Mouse (Mus musculus): ENCODE data around the gene Ankrd23. TPM values are rescaled to one million over a fixed set of nuclear protein-coding genes. Genes with fewer than 3 reads are reported as not detected.

The Ankrd23 gene
- polyA plus RNA-seq, 2 experiments, result 11.6 to 27.4 TPM

DNA sequence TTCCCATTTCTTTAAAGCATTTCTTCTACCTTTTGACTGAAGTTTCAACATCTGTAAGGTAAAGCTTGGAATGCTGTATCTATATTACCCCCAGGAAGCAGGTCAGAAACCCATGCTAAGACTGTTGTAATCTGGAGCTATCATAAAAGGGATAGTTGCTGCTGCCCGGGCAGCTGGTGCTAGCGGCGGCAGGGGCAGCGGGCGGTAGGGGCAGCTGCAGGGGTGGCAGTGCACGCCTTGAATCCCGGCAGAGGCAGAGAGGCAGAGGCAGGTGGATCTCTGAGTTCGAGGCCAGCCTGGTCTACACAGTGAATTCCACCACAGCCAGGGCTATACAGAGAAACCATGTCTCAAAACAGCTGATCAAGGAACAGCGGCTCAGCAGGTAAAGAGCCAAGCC is 6.2 kb upstream of the Ankrd23 start:
- peaks cover 40% of the 10 kb centered on the region for H3K36me3 ChIP-seq (ENCODE audit: control insufficient read depth, insufficient read depth, low read length)
- H3K4me3 ChIP-seq (replicated peaks; ENCODE audit: low read length), result no peak overlapping the region
- DNase-seq (ENCODE audit: low spot score), result no peak
- no peaks in the 10 kb centered on the region for H3K9me3 ChIP-seq (ENCODE audit: control insufficient read depth, low read length)
- 94% methylated on average over 9 of the region's 9 CpGs for WGBS
- H3K4me2 ChIP-seq (replicated peaks; ENCODE audit: low read depth, low read length, severe bottlenecking), result no peak overlapping the region
- TF ChIP-seq POLR2A (IDR thresholded peaks at IDR 0.05; ENCODE audit: borderline replicate concordance, extremely low read depth, insufficient read depth, insufficient read length), result no peak
- ATAC-seq (ENCODE audit: low FRiP score, low read depth), result no peak
- no peak overlapping the region for H3K9ac ChIP-seq (ENCODE audit: low read depth, low read length, severe bottlenecking)
- peaks cover 4% of the 10 kb centered on the region; the same call in 1 of the 2 replicates for H3K4me1 ChIP-seq (ENCODE audit: control insufficient read depth, insufficient read depth, low read length)
- no peaks in the 10 kb centered on the region for H3K27me3 ChIP-seq (ENCODE audit: control insufficient read depth, insufficient read depth, low read length)
- H3K27ac ChIP-seq (replicated peaks; ENCODE audit: low read depth, low read length), result no peak overlapping the region

- Histone ChIP-seq H3K36me3 (ENCODE audit: control insufficient read depth, insufficient read depth, low read length) (peaks cover 40% of the 10 kb centered on the region), H3K4me1 (ENCODE audit: control insufficient read depth, insufficient read depth, low read length) (no peaks in the 10 kb centered on the region), H3K9ac (ENCODE audit: low read depth, low read length, severe bottlenecking) (no peak overlapping the region), H3K27me3 (ENCODE audit: control insufficient read depth, insufficient read depth, low read length) (no peaks in the 10 kb centered on the region), H3K9me3 (ENCODE audit: control insufficient read depth, low read length) (no peaks in the 10 kb centered on the region), H3K4me3 (replicated peaks; ENCODE audit: low read length) (no peak overlapping the region), H3K4me2 (replicated peaks; ENCODE audit: low read depth, low read length, severe bottlenecking) (no peak overlapping the region), H3K27ac (replicated peaks; ENCODE audit: low read depth, low read length) (no peak overlapping the region)
- 98% methylated on average over 16 of the region's 16 CpGs for WGBS
- no peak for DNase-seq (ENCODE audit: low spot score)
- ATAC-seq (ENCODE audit: low FRiP score, low read depth), result no peak
- no peak for TF ChIP-seq POLR2A (IDR thresholded peaks at IDR 0.05; ENCODE audit: borderline replicate concordance, extremely low read depth, insufficient read depth, insufficient read length)
Measured at GRCm38 (mm10) chr1:36541844-36542243, 5.2 kb upstream of the Ankrd23 start.

GRCm38 (mm10) chr1:36540807-36541206 is 4.1 kb upstream of the Ankrd23 start:
- peaks cover 40% of the 10 kb centered on the region for H3K36me3 ChIP-seq (ENCODE audit: control insufficient read depth, insufficient read depth, low read length)
- 91% methylated on average over 12 of the region's 12 CpGs for WGBS
- H3K4me3 ChIP-seq (replicated peaks; ENCODE audit: low read length), result no peak overlapping the region
- no peak overlapping the region for H3K27ac ChIP-seq (replicated peaks; ENCODE audit: low read depth, low read length)
- no peaks in the 10 kb centered on the region for H3K4me1 ChIP-seq (ENCODE audit: control insufficient read depth, insufficient read depth, low read length)
- H3K4me2 ChIP-seq (replicated peaks; ENCODE audit: low read depth, low read length, severe bottlenecking), result no peak overlapping the region
- DNase-seq (ENCODE audit: low spot score) (no peak), ATAC-seq (ENCODE audit: low FRiP score, low read depth) (no peak)
- no peaks in the 10 kb centered on the region for H3K27me3 ChIP-seq (ENCODE audit: control insufficient read depth, insufficient read depth, low read length)
- H3K9me3 ChIP-seq (ENCODE audit: control insufficient read depth, low read length), result no peaks in the 10 kb centered on the region
- TF ChIP-seq POLR2A (IDR thresholded peaks at IDR 0.05; ENCODE audit: borderline replicate concordance, extremely low read depth, insufficient read depth, insufficient read length), result no peak
- H3K9ac ChIP-seq (ENCODE audit: low read depth, low read length, severe bottlenecking), result no peak overlapping the region

- peak; percentile 48 for ATAC-seq (ENCODE audit: low FRiP score, low read depth)
- no peak for DNase-seq (ENCODE audit: low spot score)
Measured at GRCm38 (mm10) chr1:36540132-36540531, 3.4 kb upstream of the Ankrd23 start.

GRCm38 (mm10) chr1:36539186-36539585 is 2.5 kb upstream of the Ankrd23 start, which contains the start of gene Gm42417:
Gm42417 (minus strand) TSS chr1:36539429.
- ATAC-seq (ENCODE audit: low FRiP score, low read depth), result no peak
- peaks cover 40% of the 10 kb centered on the region for H3K36me3 ChIP-seq (ENCODE audit: control insufficient read depth, insufficient read depth, low read length)
- no peak within 1 kb of the TSS for H3K4me2 ChIP-seq (replicated peaks; ENCODE audit: low read depth, low read length, severe bottlenecking)
- H3K9ac ChIP-seq (ENCODE audit: low read depth, low read length, severe bottlenecking), result no peak within 1 kb of the TSS
- WGBS, result 48% methylated on average over 9 of the region's 9 CpGs
- no peaks in the 10 kb centered on the region for H3K4me1 ChIP-seq (ENCODE audit: control insufficient read depth, insufficient read depth, low read length)
- H3K4me3 ChIP-seq (replicated peaks; ENCODE audit: low read length), result no peak within 1 kb of the TSS
- no peaks in the 10 kb centered on the region for H3K27me3 ChIP-seq (ENCODE audit: control insufficient read depth, insufficient read depth, low read length)
- DNase-seq (ENCODE audit: low spot score), result no peak
- TF ChIP-seq POLR2A (IDR thresholded peaks at IDR 0.05; ENCODE audit: borderline replicate concordance, extremely low read depth, insufficient read depth, insufficient read length), result no peak
- H3K9me3 ChIP-seq (ENCODE audit: control insufficient read depth, low read length), result no peaks in the 10 kb centered on the region
- H3K27ac ChIP-seq (replicated peaks; ENCODE audit: low read depth, low read length), result no peak within 1 kb of the TSS

More at GRCm38 (mm10) chr1:36540132-36540531, 3.4 kb upstream of the Ankrd23 start:
- WGBS, result 87% methylated on average over 11 of the region's 11 CpGs
- H3K27me3 ChIP-seq (ENCODE audit: control insufficient read depth, insufficient read depth, low read length), result no peaks in the 10 kb centered on the region
- peaks cover 40% of the 10 kb centered on the region for H3K36me3 ChIP-seq (ENCODE audit: control insufficient read depth, insufficient read depth, low read length)
- H3K9me3 ChIP-seq (ENCODE audit: control insufficient read depth, low read length), result no peaks in the 10 kb centered on the region
- no peak overlapping the region for H3K4me3 ChIP-seq (replicated peaks; ENCODE audit: low read length)
- no peak overlapping the region for H3K27ac ChIP-seq (replicated peaks; ENCODE audit: low read depth, low read length)
- H3K4me2 ChIP-seq (replicated peaks; ENCODE audit: low read depth, low read length, severe bottlenecking), result no peak overlapping the region
- H3K4me1 ChIP-seq (ENCODE audit: control insufficient read depth, insufficient read depth, low read length), result no peaks in the 10 kb centered on the region
- H3K9ac ChIP-seq (ENCODE audit: low read depth, low read length, severe bottlenecking), result no peak overlapping the region
- TF ChIP-seq POLR2A (IDR thresholded peaks at IDR 0.05; ENCODE audit: borderline replicate concordance, extremely low read depth, insufficient read depth, insufficient read length), result no peak

DNA sequence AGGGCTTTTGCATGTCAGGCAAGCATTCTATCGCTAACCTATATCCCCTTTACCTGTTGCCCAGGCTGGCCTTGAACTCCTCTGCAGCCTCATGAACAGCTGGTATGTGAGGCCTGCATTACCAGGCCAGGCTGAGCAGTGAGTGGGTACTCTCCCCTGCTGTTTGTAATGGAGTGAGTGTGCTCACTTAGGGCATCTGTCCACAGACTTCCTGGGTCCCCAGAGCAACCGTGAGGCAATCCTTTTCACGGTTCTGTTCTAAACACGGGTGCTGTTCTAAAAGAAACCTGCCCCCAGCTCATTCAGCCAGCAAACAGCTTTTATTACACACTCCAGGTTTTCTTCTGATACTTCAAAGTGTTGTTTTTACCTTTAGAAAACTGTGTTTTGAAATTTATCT is 2.0 kb upstream of the Ankrd23 start:
- no peaks in the 10 kb centered on the region for H3K4me1 ChIP-seq (ENCODE audit: control insufficient read depth, insufficient read depth, low read length)
- H3K27ac ChIP-seq (replicated peaks; ENCODE audit: low read depth, low read length), result no peak overlapping the region
- DNase-seq (ENCODE audit: low spot score) (no peak), ATAC-seq (ENCODE audit: low FRiP score, low read depth) (no peak)
- WGBS, result 89% methylated on average over 4 of the region's 4 CpGs
- TF ChIP-seq POLR2A (IDR thresholded peaks at IDR 0.05; ENCODE audit: borderline replicate concordance, extremely low read depth, insufficient read depth, insufficient read length), result no peak
- peaks cover 38% of the 10 kb centered on the region for H3K36me3 ChIP-seq (ENCODE audit: control insufficient read depth, insufficient read depth, low read length)
- H3K9ac ChIP-seq (ENCODE audit: low read depth, low read length, severe bottlenecking), result no peak overlapping the region
- H3K9me3 ChIP-seq (ENCODE audit: control insufficient read depth, low read length), result no peaks in the 10 kb centered on the region
- no peaks in the 10 kb centered on the region for H3K27me3 ChIP-seq (ENCODE audit: control insufficient read depth, insufficient read depth, low read length)
- no peak overlapping the region for H3K4me2 ChIP-seq (replicated peaks; ENCODE audit: low read depth, low read length, severe bottlenecking)
- no peak overlapping the region for H3K4me3 ChIP-seq (replicated peaks; ENCODE audit: low read length)

Data from limb, embryonic 14.5 days (tissue).